Mouse (Mus musculus) forebrain, embryonic 16.5 days (tissue): ENCODE results near the gene Arg1. TPM values are rescaled to one million over a fixed set of nuclear protein-coding genes. Genes with fewer than 3 reads are reported as not detected.

Experiments used
- ATAC-seq: fragments of 200-750 bp; cut with Nextera tagmentation; 2 replicates; pipeline ENCODE4 v1.8.0; 2017; ENCODE audit warnings: mild to moderate bottlenecking, moderate library complexity
- H3K27ac ChIP-seq: fragments of 300-500 bp; sonication (generic); 2 replicates; pipeline ENCODE4 v1.5.1; 2014; ENCODE audit warnings: low read length, control low read depth
- H3K27me3 ChIP-seq: fragments of 300-500 bp; sonication (generic); replicated peaks from 2 replicates; pipeline ENCODE4 v1.6.1; 2014; ENCODE audit warnings: low read length; ENCODE audit not compliant: control insufficient read depth, insufficient read depth
- H3K36me3 ChIP-seq: fragments of 300-500 bp; sonication (generic); 2 replicates; pipeline ENCODE4 v1.6.1; 2014; ENCODE audit not compliant: control insufficient read depth, insufficient read depth
- H3K4me1 ChIP-seq: fragments of 300-500 bp; sonication (generic); replicated peaks from 2 replicates; pipeline ENCODE4 v1.6.1; 2014; ENCODE audit warnings: low read length; ENCODE audit not compliant: control insufficient read depth, insufficient read depth
- H3K4me2 ChIP-seq: fragments of 300-500 bp; sonication (generic); 2 replicates; pipeline ENCODE4 v1.6.1; 2014; ENCODE audit warnings: mild to moderate bottlenecking, low read length, control low read depth
- H3K4me3 ChIP-seq: fragments of 300-500 bp; sonication (generic); replicated peaks from 2 replicates; pipeline ENCODE4 v1.5.1; 2014; ENCODE audit warnings: mild to moderate bottlenecking, low read length, control low read depth
- H3K9ac ChIP-seq: fragments of 300-500 bp; sonication (generic); replicated peaks from 2 replicates; pipeline ENCODE4 v1.6.1; 2014; ENCODE audit warnings: low read depth, low read length, control low read depth
- H3K9me3 ChIP-seq: fragments of 300-500 bp; sonication (generic); 2 replicates; pipeline ENCODE4 v1.6.1; 2016; ENCODE audit warnings: low read length; ENCODE audit not compliant: control insufficient read depth
- WGBS: fragments of 180-500 bp; shearing (Covaris S2); extraction: QIAGEN DNeasy Blood & Tissue Kit; methylation state at CpG from one replicate; pipeline ENCODE4 v1.1.7; 2014; 5-methylcytosine and 5-hydroxymethylcytosine counted together
- microRNA-seq: library from miRNA; unstranded; fragments of <30 nt; microRNA quantifications from one replicate; pipeline ENCODE4, GENCODE M21; 2017
- polyA plus RNA-seq: library from polyadenylated mRNA; unstranded; fragments of >200 nt; fragmentation: Nextera tagmentation; extraction: Ambion mirVana; gene quantifications from 2 replicates; pipeline ENCODE4 v1.2.1, GENCODE M21; 2015

Gene Arg1
- polyA plus RNA-seq, 1 experiment from 2014 or later: 0.68 TPM

DNA sequence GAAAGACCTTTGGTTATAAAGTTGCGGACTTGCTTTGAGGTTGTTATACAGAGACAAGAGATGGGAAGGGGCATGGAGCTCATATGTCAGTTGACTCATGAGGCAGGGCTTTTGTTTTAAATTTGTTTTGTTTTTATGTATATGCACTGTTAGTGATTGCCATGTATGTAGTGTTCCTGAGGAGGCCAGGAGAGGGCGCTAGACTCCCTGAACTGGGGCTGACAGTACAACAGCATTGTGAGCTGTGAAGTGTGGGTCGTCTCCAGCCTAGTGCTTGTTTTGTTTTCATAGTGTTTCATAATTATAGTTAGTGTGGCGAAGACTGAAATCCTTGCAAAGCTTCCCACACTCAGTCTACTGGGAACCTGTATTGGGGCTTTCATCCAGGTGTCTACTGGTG is 53.7 kb downstream of the Arg1 start:
- H3K27me3 ChIP-seq: no peaks in the 10 kb centered on the region
- ATAC-seq: no peak
- no peaks in the 10 kb centered on the region for H3K9me3 ChIP-seq
- H3K4me1 ChIP-seq: peaks cover 2% of the 10 kb centered on the region; the same call in 1 of the 2 replicates
- H3K27ac ChIP-seq: no peak overlapping the region
- WGBS: 82% methylated on average over 4 of the region's 4 CpGs
- no peak overlapping the region for H3K9ac ChIP-seq
- H3K4me3 ChIP-seq: no peak overlapping the region
- H3K36me3 ChIP-seq: peaks cover 22% of the 10 kb centered on the region
- no peak overlapping the region for H3K4me2 ChIP-seq

DNA sequence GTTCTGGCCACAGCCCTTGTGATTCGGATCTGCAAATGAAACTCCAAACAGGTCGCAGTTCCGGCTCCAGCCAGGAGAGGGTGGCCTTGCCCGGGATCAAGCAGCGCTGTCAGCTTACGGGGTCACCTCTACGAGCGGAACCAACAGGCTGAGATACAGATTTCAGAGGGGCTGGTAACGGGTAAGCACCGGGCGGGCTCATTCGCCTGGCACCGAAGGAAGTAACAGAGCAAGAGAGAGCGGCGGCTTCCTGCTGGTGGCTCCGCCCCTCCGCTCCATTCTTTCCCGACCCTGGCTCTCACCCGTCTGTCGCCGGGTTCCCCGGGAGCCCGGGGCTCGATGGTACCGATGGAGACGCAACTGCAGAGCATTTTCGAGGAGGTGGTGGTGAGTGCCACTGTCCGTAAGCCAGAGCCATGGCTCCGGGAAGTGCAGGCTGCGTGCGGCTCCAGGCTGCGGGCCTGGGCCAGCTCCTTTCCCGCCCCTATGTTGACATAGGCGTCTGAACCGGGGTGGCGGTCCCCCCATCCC is 57.5 kb downstream of the Arg1 start, which contains the start of gene Med23:
TSS of gene Med23 (plus strand) at position 227 of the 531 bp plus-strand sequence.
- H3K27me3 ChIP-seq: no peaks in the 10 kb centered on the region
- ATAC-seq: peak; percentile 100
- H3K4me1 ChIP-seq: peaks cover 2% of the 10 kb centered on the region; the same call in 1 of the 2 replicates
- H3K4me3 ChIP-seq: peak within 1 kb of the TSS; percentile 86
- H3K36me3 ChIP-seq: 0 out of 2 replicates have a peak, but pooled peaks cover 4% of the 10 kb centered on the region
- peak within 1 kb of the TSS; percentile 53 for H3K4me2 ChIP-seq
- under 1% methylated on average over 34 of the region's 36 CpGs for WGBS
- H3K9me3 ChIP-seq: no peaks in the 10 kb centered on the region
- H3K27ac ChIP-seq: no peak within 1 kb of the TSS
- peak within 1 kb of the TSS; percentile 89 for H3K9ac ChIP-seq

Small RNA genes within 50 kb of the gene (microRNA-seq; reads per million reads assigned to microRNA genes)
- gene Mir6905: not detected

Other genes starting within 250 kb of the Arg1 start
- 0.99 and 2.3 TPM in 2 replicates for gene Enpp1, start 215.3 kb downstream of the Arg1 start, polyA plus RNA-seq
- 2.9 and 3.9 TPM in 2 replicates for gene Enpp3, start 84.7 kb downstream of the Arg1 start, polyA plus RNA-seq
- 34.4 and 35.4 TPM in 2 replicates for gene Med23, start 57.5 kb downstream of the Arg1 start, polyA plus RNA-seq